Mouse (Mus musculus): ENCODE results near the gene Vdr. TPM values are rescaled to one million over a fixed set of nuclear protein-coding genes. Genes with fewer than 3 reads are reported as not detected.
A peak's percentile ranks its signal among the peaks of the same experiment; 100 is the strongest.

Vdr gene
- polyA plus RNA-seq, 1 experiment: 0.46 TPM

- no peak for DNase-seq
- Histone ChIP-seq H3K27me3 (ENCODE audit: control insufficient read depth, insufficient read depth, low read length) (no peaks in the 10 kb centered on the region), H3K4me1 (ENCODE audit: control insufficient read depth, insufficient read depth, low read length) (peaks cover 44% of the 10 kb centered on the region), H3K27ac (ENCODE audit: insufficient read depth, low read length) (no peak overlapping the region), H3K4me3 (replicated peaks; ENCODE audit: insufficient read depth, low read depth, low read length) (no peak overlapping the region)
- WGBS: 87% methylated on average over 5 of the region's 5 CpGs
- TF ChIP-seq POLR2A (IDR thresholded peaks at IDR 0.05; ENCODE audit: borderline replicate concordance, insufficient read depth, low read length) (no peak), CTCF (IDR thresholded peaks at IDR 0.05; ENCODE audit: borderline replicate concordance, insufficient read depth, low read depth, low read length) (no peak)
Measured at GRCm38 (mm10) chr15:97810399-97810798, 100.0 kb downstream of the Vdr start.

GRCm38 (mm10) chr15:97809942-97810341 is 100.5 kb downstream of the Vdr start:
- WGBS: 75% methylated on average over 5 of the region's 5 CpGs

GRCm38 (mm10) chr15:97809206-97809605 is 101.2 kb downstream of the Vdr start:
- Histone ChIP-seq H3K27ac (ENCODE audit: insufficient read depth, low read length) (no peak overlapping the region), H3K4me1 (ENCODE audit: control insufficient read depth, insufficient read depth, low read length) (peaks cover 44% of the 10 kb centered on the region), H3K4me3 (replicated peaks; ENCODE audit: insufficient read depth, low read depth, low read length) (no peak overlapping the region), H3K27me3 (ENCODE audit: control insufficient read depth, insufficient read depth, low read length) (no peaks in the 10 kb centered on the region)
- DNase-seq: no peak
- WGBS: 92% methylated on average over 14 of the region's 14 CpGs
- no peak for TF ChIP-seq POLR2A (IDR thresholded peaks at IDR 0.05; ENCODE audit: borderline replicate concordance, insufficient read depth, low read length)
- TF ChIP-seq CTCF (IDR thresholded peaks at IDR 0.05; ENCODE audit: borderline replicate concordance, insufficient read depth, low read depth, low read length): no peak

More at GRCm38 (mm10) chr15:97809942-97810341, 100.5 kb downstream of the Vdr start:
- DNase-seq: no peak
- TF ChIP-seq CTCF (IDR thresholded peaks at IDR 0.05; ENCODE audit: borderline replicate concordance, insufficient read depth, low read depth, low read length) (peak; percentile 22; the same call in 1 of the 2 replicates), POLR2A (IDR thresholded peaks at IDR 0.05; ENCODE audit: borderline replicate concordance, insufficient read depth, low read length) (no peak)
- Histone ChIP-seq H3K4me3 (replicated peaks; ENCODE audit: insufficient read depth, low read depth, low read length) (no peak overlapping the region), H3K4me1 (ENCODE audit: control insufficient read depth, insufficient read depth, low read length) (peaks cover 44% of the 10 kb centered on the region), H3K27me3 (ENCODE audit: control insufficient read depth, insufficient read depth, low read length) (no peaks in the 10 kb centered on the region), H3K27ac (ENCODE audit: insufficient read depth, low read length) (no peak overlapping the region)

GRCm38 (mm10) chr15:97808532-97808931 is 101.9 kb downstream of the Vdr start:
- no peak overlapping the region for H3K27ac ChIP-seq (ENCODE audit: insufficient read depth, low read length)
- TF ChIP-seq POLR2A (IDR thresholded peaks at IDR 0.05; ENCODE audit: borderline replicate concordance, insufficient read depth, low read length) (no peak), CTCF (IDR thresholded peaks at IDR 0.05; ENCODE audit: borderline replicate concordance, insufficient read depth, low read depth, low read length) (no peak)
- no peaks in the 10 kb centered on the region for H3K27me3 ChIP-seq (ENCODE audit: control insufficient read depth, insufficient read depth, low read length)
- no peak for DNase-seq
- no peak overlapping the region for H3K4me3 ChIP-seq (replicated peaks; ENCODE audit: insufficient read depth, low read depth, low read length)
- WGBS: 94% methylated on average over 14 of the region's 14 CpGs
- H3K4me1 ChIP-seq (ENCODE audit: control insufficient read depth, insufficient read depth, low read length): peaks cover 38% of the 10 kb centered on the region

- Histone ChIP-seq H3K4me1 (ENCODE audit: control insufficient read depth, insufficient read depth, low read length) (peaks cover 31% of the 10 kb centered on the region), H3K27ac (ENCODE audit: insufficient read depth, low read length) (no peak overlapping the region), H3K27me3 (ENCODE audit: control insufficient read depth, insufficient read depth, low read length) (no peaks in the 10 kb centered on the region), H3K4me3 (replicated peaks; ENCODE audit: insufficient read depth, low read depth, low read length) (no peak overlapping the region)
- WGBS: 84% methylated on average over 12 of the region's 12 CpGs
- DNase-seq: no peak
- TF ChIP-seq POLR2A (IDR thresholded peaks at IDR 0.05; ENCODE audit: borderline replicate concordance, insufficient read depth, low read length) (no peak), CTCF (IDR thresholded peaks at IDR 0.05; ENCODE audit: borderline replicate concordance, insufficient read depth, low read depth, low read length) (no peak)
Measured at GRCm38 (mm10) chr15:97807867-97808266, 102.6 kb downstream of the Vdr start.

Other genes with a start within 250 kb of the Vdr start
- 25.3 and 26.0 TPM in 2 replicates for gene Rpap3, start 204.8 kb downstream of the Vdr start, polyA plus RNA-seq (2012; rRNA removed)
- 1.7 and 1.8 TPM in 2 replicates for gene Endou, start 179.3 kb downstream of the Vdr start, polyA plus RNA-seq (2012; rRNA removed)
- 35.0 and 36.5 TPM in 2 replicates for gene Rapgef3, start 142.7 kb downstream of the Vdr start, polyA plus RNA-seq (2012; rRNA removed)
- 129 and 133 TPM in 2 replicates for gene Slc48a1, start 132.1 kb downstream of the Vdr start, polyA plus RNA-seq (2012; rRNA removed)
- gene Hdac7, start 66.1 kb downstream of the Vdr start, polyA plus RNA-seq (2012; rRNA removed): 38.3 and 40.9 TPM in 2 replicates
- 74.1 and 74.5 TPM in 2 replicates for gene Tmem106c, start 53.6 kb upstream of the Vdr start, polyA plus RNA-seq (2012; rRNA removed)
- gene Col2a1, start 94.1 kb upstream of the Vdr start, polyA plus RNA-seq (2012; rRNA removed): 2.2 and 2.4 TPM in 2 replicates
- 471 and 489 TPM in 2 replicates for gene Pfkm, start 182.0 kb upstream of the Vdr start, polyA plus RNA-seq (2012; rRNA removed)
- 14.7 and 16.8 TPM in 2 replicates for gene Senp1, start 183.1 kb upstream of the Vdr start, polyA plus RNA-seq (2012; rRNA removed)

Measured in cerebellum, adult 2 months (tissue).